Mouse (Mus musculus) thymus, adult 2 months (tissue): Measurements from ENCODE around the gene Mef2c. TPM values are rescaled to one million over a fixed set of nuclear protein-coding genes. Genes with fewer than 3 reads are reported as not detected.

Source experiments
- DNase-seq: peaks from one replicate; pipeline ENCODE4 v3.0.0; 2021
- H3K27ac ChIP-seq: fragments of 200-500 bp; 2 replicates; pipeline ENCODE4 v1.5.1; 2012; ENCODE audit warnings: low read length, control low read depth; ENCODE audit not compliant: control insufficient read depth, insufficient read depth
- H3K27me3 ChIP-seq: fragments of 200-500 bp; 2 replicates; pipeline ENCODE4 v1.6.1; 2012; ENCODE audit warnings: mild to moderate bottlenecking, low read length, moderate library complexity, mixed read lengths; ENCODE audit not compliant: control insufficient read depth, insufficient read depth
- H3K36me3 ChIP-seq: fragments of 200-500 bp; 2 replicates; pipeline ENCODE4 v1.6.1; 2012; ENCODE audit warnings: mild to moderate bottlenecking, low read length, moderate library complexity; ENCODE audit not compliant: control insufficient read depth, insufficient read depth
- H3K4me1 ChIP-seq: fragments of 200-500 bp; replicated peaks from 2 replicates; pipeline ENCODE4 v1.6.1; 2012; ENCODE audit warnings: low read length; ENCODE audit not compliant: control insufficient read depth, insufficient read depth
- H3K4me3 ChIP-seq: fragments of 200-500 bp; 2 replicates; pipeline ENCODE4 v1.5.1; 2012; ENCODE audit warnings: mild to moderate bottlenecking, low read length, control low read depth, moderate library complexity; ENCODE audit not compliant: control insufficient read depth, insufficient read depth
- CTCF ChIP-seq: fragments of 200-500 bp; IDR thresholded peaks from 2 replicates; pipeline ENCODE4 v1.5.1; 2012; ENCODE audit warnings: mild to moderate bottlenecking, control low read depth, low read length, moderate library complexity, borderline replicate concordance; ENCODE audit not compliant: control insufficient read depth, poor library complexity, insufficient read depth; ENCODE audit errors: extremely low read depth
- POLR2A ChIP-seq: fragments of 200-500 bp; IDR thresholded peaks from 2 replicates; pipeline ENCODE4 v1.6.1; 2012; ENCODE audit warnings: mild to moderate bottlenecking, low read length, control low read depth, moderate library complexity; ENCODE audit not compliant: control insufficient read depth, poor library complexity, insufficient read depth; ENCODE audit errors: extremely low read depth
- WGBS: fragments of 180-500 bp; shearing (Covaris S2); methylation state at CpG from one replicate; pipeline ENCODE4 v1.1.7; 2018; 5-methylcytosine and 5-hydroxymethylcytosine counted together
- polyA plus RNA-seq: library from polyadenylated mRNA; depleted of rRNA; stranded (reverse); fragments of >200 nt; gene quantifications from 2 replicates; pipeline ENCODE4 v1.2.3, GENCODE M21; 2012

Gene Mef2c
- polyA plus RNA-seq, 1 experiment, result 7.0 TPM

GRCm38 (mm10) chr13:83713661-83714291 lies 209.9 kb downstream of the Mef2c start:
- DNase-seq, result no peak
- peaks cover 9% of the 10 kb centered on the region for H3K27me3 ChIP-seq
- H3K4me1 ChIP-seq, result no peaks in the 10 kb centered on the region
- H3K4me3 ChIP-seq, result no peak overlapping the region
- H3K27ac ChIP-seq, result no peak overlapping the region
- H3K36me3 ChIP-seq, result no peaks in the 10 kb centered on the region
- TF ChIP-seq POLR2A (no peak), CTCF (no peak)
- WGBS, result 9% methylated on average over 19 of the region's 19 CpGs

- no peaks in the 10 kb centered on the region for H3K36me3 ChIP-seq
- TF ChIP-seq CTCF (peak; percentile 87), POLR2A (no peak)
- peaks cover 11% of the 10 kb centered on the region for H3K27me3 ChIP-seq
- H3K4me1 ChIP-seq, result no peaks in the 10 kb centered on the region
- DNase-seq, result peak; percentile 72
- H3K4me3 ChIP-seq, result no peak overlapping the region
- WGBS, result 4% methylated on average over 22 of the region's 22 CpGs
- H3K27ac ChIP-seq, result no peak overlapping the region
Measured at GRCm38 (mm10) chr13:83714466-83715307, 210.9 kb downstream of the Mef2c start.

- H3K4me3 ChIP-seq, result no peak overlapping the region
- no peaks in the 10 kb centered on the region for H3K4me1 ChIP-seq
- no peak for DNase-seq
- H3K27ac ChIP-seq, result no peak overlapping the region
- H3K36me3 ChIP-seq, result no peaks in the 10 kb centered on the region
- TF ChIP-seq CTCF, result no peak
- no peak for TF ChIP-seq POLR2A
- WGBS, result 14% methylated on average over 14 of the region's 14 CpGs
- H3K27me3 ChIP-seq, result peaks cover 11% of the 10 kb centered on the region
Measured at GRCm38 (mm10) chr13:83715308-83715785, 211.5 kb downstream of the Mef2c start.

- WGBS, result 11% methylated on average over 27 of the region's 27 CpGs
- peaks cover 15% of the 10 kb centered on the region for H3K27me3 ChIP-seq
- no peak overlapping the region for H3K4me3 ChIP-seq
Measured at GRCm38 (mm10) chr13:83715971-83716615, 212.3 kb downstream of the Mef2c start.

More at GRCm38 (mm10) chr13:83715971-83716615, 212.3 kb downstream of the Mef2c start:
- H3K27ac ChIP-seq, result no peak overlapping the region
- no peaks in the 10 kb centered on the region for H3K4me1 ChIP-seq
- no peaks in the 10 kb centered on the region for H3K36me3 ChIP-seq
- DNase-seq, result no peak
- TF ChIP-seq CTCF (no peak), POLR2A (no peak)
